In the genomic region with DNA sequence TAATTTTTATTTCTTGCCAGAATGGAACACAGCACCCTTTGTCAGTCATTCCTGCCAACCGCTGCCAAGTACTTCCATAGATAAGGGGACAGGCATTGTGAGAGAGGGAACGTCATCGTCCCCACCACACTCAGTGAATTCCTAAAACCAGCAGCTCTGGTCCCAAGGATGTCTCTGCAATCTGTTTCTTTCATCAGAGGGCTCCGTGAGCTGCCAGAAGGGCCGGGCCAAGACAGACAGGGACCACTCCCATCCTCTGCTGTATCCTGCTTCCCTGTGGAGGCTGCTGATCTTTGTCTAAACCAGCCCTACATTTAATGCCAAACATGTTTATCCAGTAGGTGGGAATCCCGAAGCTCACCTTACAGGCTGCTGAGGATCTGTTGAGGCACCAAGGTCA, we compare ENCODE assay signal across 16 mouse cellular contexts. TPM values are rescaled to one million over a fixed set of nuclear protein-coding genes. Genes with fewer than 3 reads are reported as not detected.
DNase-seq lines count a peak whose midpoint lies in the region; ATAC-seq and TF ChIP-seq lines count a peak whose summit lies in the region.
"Had no signal": no experiment of that assay in that cellular context is flagged by ENCODE, and none has a peak within 500 bp of the region (broad histone marks: within the 10 kb centered on the region; RNA-seq: fewer than 3 reads in every experiment).

No protein-coding gene starts in this region.

- intact Hi-C loops in gastrocnemius, postnatal 36 days (cut with DNase I): no loop called here

- no peak overlapping the region for H3K4me2 ChIP-seq in stomach, embryonic 16.5 days (ENCODE audit: low read depth, low read length)
- no peak overlapping the region for H3K4me2 ChIP-seq in stomach, postnatal 0 days (replicated peaks; ENCODE audit: low read depth)
- no peak overlapping the region for H3K4me2 ChIP-seq in heart, embryonic 13.5 days
- H3K4me2 ChIP-seq in hindbrain, embryonic 13.5 days: no peak overlapping the region
- H3K4me2 ChIP-seq: liver, embryonic 13.5 days had no signal

- no peak overlapping the region for H3K9ac ChIP-seq in stomach, embryonic 16.5 days (ENCODE audit: low read length)
- no peak overlapping the region for H3K9ac ChIP-seq in stomach, postnatal 0 days (ENCODE audit: low read length)
- peak overlapping the region; percentile 24; the same call in 1 of the 2 replicates for H3K9ac ChIP-seq in heart, embryonic 13.5 days
- no peak overlapping the region for H3K9ac ChIP-seq in hindbrain, embryonic 13.5 days
- H3K9ac ChIP-seq: liver, embryonic 13.5 days; neural tube, embryonic 12.5 days had no signal

- no peaks in the 10 kb centered on the region for H3K27me3 ChIP-seq in stomach, embryonic 16.5 days (ENCODE audit: control insufficient read depth, insufficient read depth, low read length)
- H3K27me3 ChIP-seq in stomach, postnatal 0 days (ENCODE audit: control insufficient read depth, insufficient read depth, low read length): no peaks in the 10 kb centered on the region
- H3K27me3 ChIP-seq in heart, embryonic 13.5 days (replicated peaks): no peaks in the 10 kb centered on the region
- no peaks in the 10 kb centered on the region for H3K27me3 ChIP-seq in hindbrain, embryonic 13.5 days
- H3K27me3 ChIP-seq: neural tube, embryonic 12.5 days had no signal

- ATAC-seq in stomach, embryonic 16.5 days (ENCODE audit: insufficient read depth, low FRiP score): no peak
- ATAC-seq in stomach, postnatal 0 days (ENCODE audit: low FRiP score, low TSS enrichment): no peak
- no peak for ATAC-seq in heart, embryonic 13.5 days (ENCODE audit: extremely low read depth, insufficient number of reproducible peaks, low FRiP score, low TSS enrichment)
- no peak for ATAC-seq in hindbrain, embryonic 13.5 days (ENCODE audit: low FRiP score)
- ATAC-seq: hindbrain, postnatal 0 days had no signal

- no peaks in the 10 kb centered on the region for H3K36me3 ChIP-seq in stomach, embryonic 16.5 days (ENCODE audit: control insufficient read depth, insufficient read depth, low read length)
- H3K36me3 ChIP-seq in stomach, postnatal 0 days (ENCODE audit: control insufficient read depth, insufficient read depth, low read length): no peaks in the 10 kb centered on the region
- H3K36me3 ChIP-seq in heart, embryonic 13.5 days: no peaks in the 10 kb centered on the region
- H3K36me3 ChIP-seq in hindbrain, embryonic 13.5 days: no peaks in the 10 kb centered on the region
- H3K36me3 ChIP-seq: liver, embryonic 13.5 days; neural tube, embryonic 12.5 days had no signal

- no peak for TF ChIP-seq EP300 in stomach, postnatal 0 days (optimal IDR thresholded peaks at IDR 0.05)

- no peaks in the 10 kb centered on the region for H3K9me3 ChIP-seq in stomach, embryonic 16.5 days (replicated peaks; ENCODE audit: control insufficient read depth, low read length)
- H3K9me3 ChIP-seq in stomach, postnatal 0 days (ENCODE audit: control insufficient read depth, low read length): no peaks in the 10 kb centered on the region
- H3K9me3 ChIP-seq in heart, embryonic 13.5 days: no peaks in the 10 kb centered on the region
- no peaks in the 10 kb centered on the region for H3K9me3 ChIP-seq in hindbrain, embryonic 13.5 days
- H3K9me3 ChIP-seq: liver, embryonic 13.5 days; neural tube, embryonic 12.5 days had no signal

- peak overlapping the region; percentile 33; the same call in 1 of the 2 replicates for H3K27ac ChIP-seq in stomach, embryonic 16.5 days (ENCODE audit: low read length)
- no peak overlapping the region for H3K27ac ChIP-seq in stomach, postnatal 0 days (replicated peaks)
- no peak overlapping the region for H3K27ac ChIP-seq in heart, embryonic 13.5 days (replicated peaks)
- H3K27ac ChIP-seq in hindbrain, embryonic 13.5 days: no peak overlapping the region
- H3K27ac ChIP-seq: hindbrain, postnatal 0 days; kidney, postnatal 0 days; left cerebral cortex, adult 2 months; liver, embryonic 13.5 days; neural tube, embryonic 12.5 days had no signal

- DNase-seq in gastrocnemius, postnatal 25 days: peak; percentile 39
- DNase-seq in gastrocnemius, postnatal 36 days: no peak
- DNase-seq in stomach, postnatal 0 days (ENCODE audit: low spot score): no peak
- peak; percentile 34 to 55 for DNase-seq in lung, postnatal 4 days
- no peak for DNase-seq in spleen, postnatal 4 days (ENCODE audit: low spot score in 2 of 2)
- DNase-seq: adrenal gland, adult 8-10 months; gastrocnemius, postnatal 10 days; liver, embryonic 13.5 days; right cerebral cortex, adult 18-20 months had no signal

- peaks cover 21% of the 10 kb centered on the region for H3K4me1 ChIP-seq in stomach, embryonic 16.5 days (ENCODE audit: control insufficient read depth, insufficient read depth, low read length)
- H3K4me1 ChIP-seq in stomach, postnatal 0 days (replicated peaks; ENCODE audit: control insufficient read depth, insufficient read depth): peaks cover 7% of the 10 kb centered on the region
- peaks cover 37% of the 10 kb centered on the region for H3K4me1 ChIP-seq in heart, embryonic 13.5 days
- H3K4me1 ChIP-seq in hindbrain, embryonic 13.5 days (replicated peaks): peaks cover 38% of the 10 kb centered on the region

- no peak overlapping the region for H3K4me3 ChIP-seq in stomach, embryonic 16.5 days (replicated peaks; ENCODE audit: low read length)
- no peak overlapping the region for H3K4me3 ChIP-seq in stomach, postnatal 0 days (ENCODE audit: low read depth, low read length)
- no peak overlapping the region for H3K4me3 ChIP-seq in heart, embryonic 13.5 days
- no peak overlapping the region for H3K4me3 ChIP-seq in hindbrain, embryonic 13.5 days
- H3K4me3 ChIP-seq: left cerebral cortex, adult 2 months; liver, embryonic 13.5 days; neural tube, embryonic 12.5 days had no signal

- TF ChIP-seq CTCF in stomach, postnatal 0 days (IDR thresholded peaks at IDR 0.05; ENCODE audit: low read depth): no peak

- 38% methylated on average over 6 of the region's 6 CpGs for WGBS in stomach, embryonic 16.5 days
- 30% methylated on average over 6 of the region's 6 CpGs for WGBS in stomach, postnatal 0 days
- WGBS in heart, embryonic 13.5 days: 14% methylated on average over 6 of the region's 6 CpGs
- 47% methylated on average over 6 of the region's 6 CpGs for WGBS in hindbrain, embryonic 13.5 days

RNA-seq across cellular contexts. Expression of gene Evl, which starts 1.4 kb away (rescaled TPM):
- 10 to 100 TPM; 15.0 to 16.4 TPM for total RNA-seq in gastrocnemius, postnatal 25 days (2021)
- total RNA-seq in gastrocnemius, postnatal 36 days (2021): 10 to 100 TPM; 11.5 to 16.7 TPM
- 35.4 and 37.2 TPM in 2 replicates for polyA plus RNA-seq in stomach, embryonic 16.5 days (2015; fragmentation: Nextera tagmentation; extraction: Ambion mirVana)
- 27.8 and 31.3 TPM in 2 replicates for polyA plus RNA-seq in stomach, postnatal 0 days (2015; fragmentation: Nextera tagmentation; extraction: Ambion mirVana)
- polyA plus RNA-seq in heart, embryonic 13.5 days (2015; fragmentation: Nextera tagmentation; extraction: Ambion mirVana): 30.6 and 36.1 TPM in 2 replicates
- 205 and 206 TPM in 2 replicates for polyA plus RNA-seq in hindbrain, embryonic 13.5 days (2015; fragmentation: Nextera tagmentation; extraction: Ambion mirVana)

Comparison
In these comparisons a context has a peak if more than half of its experiments do, and no peak if none do; other contexts are left out.
1. DNase-seq: peak in gastrocnemius, postnatal 25 days (single experiment) and lung, postnatal 4 days (2 of 2); none in gastrocnemius, postnatal 36 days (0 of 2), stomach, postnatal 0 days (single experiment) and spleen, postnatal 4 days (0 of 2).